Mouse (Mus musculus) cerebellum, adult 9-10 months (tissue): ENCODE measurements around the gene Cox10.

ENCODE experiments used
- DNase-seq: peaks from one replicate; pipeline ENCODE4 v3.0.0; 2022

Cox10 gene

DNA sequence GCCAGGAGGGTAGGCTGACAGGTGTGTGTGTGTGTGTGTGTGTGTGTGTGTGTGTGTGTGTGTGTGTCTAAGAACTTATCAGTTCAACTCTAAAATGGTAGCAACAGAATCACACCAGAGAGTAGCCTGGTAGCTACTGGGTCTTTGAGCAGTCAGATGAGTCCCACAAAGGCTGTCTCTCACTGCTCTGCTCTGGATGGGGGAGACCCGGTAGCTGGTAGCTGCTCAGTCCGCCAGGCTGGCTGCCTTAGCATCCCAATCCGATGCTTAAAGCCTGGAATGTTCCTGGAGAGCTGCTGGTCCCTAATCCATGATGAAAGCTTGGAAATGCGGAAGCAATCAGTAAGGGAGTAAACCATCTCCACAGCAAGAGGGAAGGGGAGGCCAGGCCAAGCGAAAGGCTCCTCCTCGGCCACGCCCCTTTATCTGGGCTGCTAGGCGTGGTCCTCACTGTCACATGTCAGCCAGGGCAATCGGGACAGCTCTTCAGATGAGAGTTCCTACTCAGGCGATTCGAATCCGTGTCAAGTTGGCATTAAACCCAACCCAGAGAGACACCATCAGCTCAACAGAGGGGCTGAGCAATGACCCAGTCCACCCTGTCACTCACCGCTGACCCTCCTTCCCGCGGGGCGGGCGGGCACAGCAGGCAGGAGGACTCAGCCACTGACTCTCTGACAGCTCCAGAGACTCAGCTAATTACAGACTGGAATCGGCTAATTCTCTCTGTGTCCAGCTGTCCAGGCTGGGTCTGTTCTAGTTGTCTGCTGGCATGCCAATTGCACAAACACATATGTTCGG lies 127.2 kb downstream of the Cox10 start:
- DNase-seq = no peak

DNA sequence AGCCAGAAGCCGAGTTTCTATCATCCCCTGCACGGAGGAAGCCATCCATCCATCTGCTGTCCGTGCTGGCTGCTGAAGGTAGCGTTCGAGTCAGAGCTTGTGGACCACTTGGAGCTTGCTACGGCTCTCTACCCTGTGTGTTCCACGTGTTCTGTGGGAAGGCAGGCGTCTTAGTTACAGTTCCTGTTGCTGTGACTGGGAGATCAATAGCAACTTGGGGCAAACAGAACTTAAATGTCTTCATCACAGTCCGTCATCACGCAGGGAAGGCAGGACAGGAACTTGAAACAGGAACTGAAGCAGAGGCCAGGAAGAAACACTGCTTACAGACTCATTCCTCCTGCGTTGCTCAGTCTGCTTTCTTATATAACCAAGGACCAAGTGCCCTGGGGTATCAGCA lies 130.9 kb downstream of the Cox10 start:
- no peak for DNase-seq

GRCm38 (mm10) chr11:63947024-63947423 lies 132.2 kb downstream of the Cox10 start:
- DNase-seq = no peak

GRCm38 (mm10) chr11:63943947-63944346 lies 135.3 kb downstream of the Cox10 start:
- DNase-seq = no peak

GRCm38 (mm10) chr11:63943268-63943890 lies 135.9 kb downstream of the Cox10 start:
- peak; percentile 34 for DNase-seq

GRCm38 (mm10) chr11:63942177-63942576 lies 137.1 kb downstream of the Cox10 start:
- DNase-seq = no peak

GRCm38 (mm10) chr11:63936641-63937040 lies 142.6 kb downstream of the Cox10 start:
- DNase-seq = no peak

DNA sequence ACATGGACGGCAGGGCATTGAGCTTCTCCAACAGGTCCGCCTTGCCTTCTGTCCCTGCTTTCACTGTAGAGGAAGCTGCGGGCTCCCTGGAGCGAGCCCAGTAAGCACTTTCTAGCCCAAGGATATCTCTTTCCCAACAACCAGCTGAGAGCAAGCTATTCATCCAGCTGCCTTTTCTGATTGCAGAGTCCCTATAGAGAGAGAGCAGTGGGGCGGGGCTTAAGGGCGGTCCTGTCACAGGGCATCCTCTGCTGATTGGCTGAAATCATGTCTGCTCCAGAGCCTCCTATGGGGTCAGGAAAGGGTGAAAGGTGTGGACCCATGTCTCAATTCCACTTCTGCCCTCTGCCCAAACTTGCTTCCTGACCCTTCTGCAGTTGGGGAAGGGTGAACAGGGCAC lies 152.4 kb downstream of the Cox10 start:
- DNase-seq = no peak

DNA sequence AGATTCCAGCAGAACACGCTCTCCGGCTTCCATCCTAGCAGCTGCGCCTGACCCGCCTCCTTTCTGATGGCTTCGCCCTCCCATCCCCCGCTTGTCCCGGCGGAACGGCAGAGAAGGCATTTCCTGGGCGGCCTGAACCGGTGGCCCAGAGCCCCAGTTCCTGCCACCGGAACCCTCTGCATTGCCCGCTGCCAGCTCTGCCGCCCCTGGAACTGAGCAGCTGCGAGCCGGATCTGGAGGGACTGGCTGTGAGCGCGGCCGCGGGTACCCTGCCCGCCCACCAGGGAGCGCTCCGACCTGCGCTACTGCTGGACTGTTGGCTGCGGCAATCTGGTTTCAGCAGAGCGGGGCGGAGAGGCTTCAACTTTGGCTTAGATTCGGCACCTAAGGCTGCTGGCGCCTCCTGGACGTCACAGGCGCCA lies 154.1 kb downstream of the Cox10 start:
- DNase-seq = peak; percentile 11

DNA sequence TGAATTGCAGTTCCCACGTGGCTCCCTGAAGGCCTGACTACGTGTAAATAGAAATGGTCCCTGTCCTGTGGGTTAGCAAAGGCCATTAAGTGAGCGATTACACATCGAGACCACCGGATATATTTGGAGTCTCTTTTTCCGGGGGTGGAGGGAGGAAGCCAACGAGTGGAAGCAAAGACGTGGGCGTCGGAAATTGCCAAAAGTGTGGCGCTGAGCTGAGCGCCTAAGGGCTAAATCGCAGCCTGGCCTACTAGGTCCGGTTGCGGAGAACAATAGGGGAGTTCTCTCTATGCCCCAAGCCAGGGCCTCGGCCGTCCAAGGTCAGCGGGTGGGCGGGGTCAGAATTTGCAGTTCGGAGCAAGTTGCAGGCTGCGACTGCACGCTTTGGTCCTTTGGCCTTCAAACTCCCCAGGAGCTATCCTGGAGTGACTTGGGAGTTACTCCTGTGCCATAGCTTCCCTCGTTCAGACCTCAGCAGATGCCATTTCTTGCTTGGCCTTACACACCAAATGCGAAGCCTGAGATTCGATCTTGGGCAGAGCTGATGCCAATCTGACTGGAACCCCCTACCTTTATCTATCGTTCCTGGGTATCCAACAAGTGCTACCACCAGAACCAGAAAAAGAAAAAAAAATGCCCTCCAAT lies 154.9 kb downstream of the Cox10 start:
- no peak for DNase-seq

GRCm38 (mm10) chr11:63923386-63923785 lies 155.9 kb downstream of the Cox10 start:
- DNase-seq = no peak

GRCm38 (mm10) chr11:63922091-63922621 lies 157.1 kb downstream of the Cox10 start, which contains the start of gene Hs3st3b1:
Gene Hs3st3b1 (minus strand): TSS chr11:63922290.
- DNase-seq = peak; percentile 25

DNA sequence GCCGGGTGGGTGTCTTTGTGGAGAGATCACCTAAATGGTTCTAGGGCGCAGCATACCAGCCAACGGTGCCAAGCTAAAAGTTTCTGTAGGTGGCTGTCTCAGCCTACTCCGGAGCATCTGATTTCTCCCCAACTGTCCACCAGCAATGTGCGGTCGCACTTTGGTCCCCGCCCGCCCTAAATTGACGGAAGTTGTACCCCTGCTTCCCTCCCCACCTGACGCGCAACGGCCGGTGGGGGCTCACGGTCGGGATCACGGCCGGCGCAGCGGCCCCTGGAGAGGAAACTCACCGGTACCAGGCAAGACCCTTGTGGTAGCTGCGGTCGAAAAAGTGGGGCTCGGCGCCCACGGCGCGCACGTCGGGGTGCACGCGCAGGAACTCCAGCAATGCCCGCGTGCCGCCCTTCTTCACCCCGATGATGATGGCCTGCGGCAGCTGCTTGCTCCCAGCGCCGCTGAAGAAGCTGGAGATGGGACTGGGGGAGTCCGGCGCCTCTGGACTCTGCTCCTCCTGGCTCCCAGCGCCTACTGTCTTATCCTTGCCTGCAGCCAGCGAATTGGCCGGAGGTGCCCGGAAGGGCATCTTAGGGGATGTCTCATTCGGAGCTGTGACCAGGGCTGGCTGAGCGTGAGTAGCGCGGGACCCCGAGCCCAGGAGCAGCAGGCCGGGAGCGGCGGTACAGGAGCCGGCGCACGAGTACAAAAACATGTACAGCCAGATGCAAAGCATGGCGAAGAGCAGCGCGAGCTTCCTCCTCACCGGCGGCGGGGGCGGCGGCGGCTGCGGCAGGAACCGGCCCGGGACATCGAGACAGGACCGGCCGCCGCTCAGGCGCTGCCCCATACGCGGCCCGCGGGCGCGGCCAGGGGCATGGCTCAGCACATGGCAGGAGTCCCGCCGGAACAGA lies 158.0 kb downstream of the Cox10 start:
- no peak for DNase-seq

DNA sequence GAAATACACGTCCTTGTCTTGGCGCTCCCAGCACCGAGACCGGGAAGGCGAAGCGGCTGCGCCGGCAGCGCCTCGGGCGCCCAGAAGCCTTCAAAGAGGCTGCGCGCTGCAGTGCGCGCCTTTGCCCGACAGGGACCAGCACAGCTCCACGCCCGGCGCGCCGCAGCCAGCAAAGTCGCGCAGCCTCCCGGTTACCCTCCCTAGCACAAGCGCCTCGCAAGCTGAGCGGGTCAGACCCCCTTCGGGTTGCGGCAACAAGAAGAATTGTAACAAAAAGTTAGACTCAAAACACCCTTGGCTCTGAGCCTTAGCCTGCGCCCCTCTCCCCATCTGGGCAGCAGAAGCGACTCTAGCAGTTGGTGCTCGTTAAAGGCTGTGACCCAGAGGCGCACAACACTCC lies 158.7 kb downstream of the Cox10 start:
- peak; percentile 16 for DNase-seq

DNA sequence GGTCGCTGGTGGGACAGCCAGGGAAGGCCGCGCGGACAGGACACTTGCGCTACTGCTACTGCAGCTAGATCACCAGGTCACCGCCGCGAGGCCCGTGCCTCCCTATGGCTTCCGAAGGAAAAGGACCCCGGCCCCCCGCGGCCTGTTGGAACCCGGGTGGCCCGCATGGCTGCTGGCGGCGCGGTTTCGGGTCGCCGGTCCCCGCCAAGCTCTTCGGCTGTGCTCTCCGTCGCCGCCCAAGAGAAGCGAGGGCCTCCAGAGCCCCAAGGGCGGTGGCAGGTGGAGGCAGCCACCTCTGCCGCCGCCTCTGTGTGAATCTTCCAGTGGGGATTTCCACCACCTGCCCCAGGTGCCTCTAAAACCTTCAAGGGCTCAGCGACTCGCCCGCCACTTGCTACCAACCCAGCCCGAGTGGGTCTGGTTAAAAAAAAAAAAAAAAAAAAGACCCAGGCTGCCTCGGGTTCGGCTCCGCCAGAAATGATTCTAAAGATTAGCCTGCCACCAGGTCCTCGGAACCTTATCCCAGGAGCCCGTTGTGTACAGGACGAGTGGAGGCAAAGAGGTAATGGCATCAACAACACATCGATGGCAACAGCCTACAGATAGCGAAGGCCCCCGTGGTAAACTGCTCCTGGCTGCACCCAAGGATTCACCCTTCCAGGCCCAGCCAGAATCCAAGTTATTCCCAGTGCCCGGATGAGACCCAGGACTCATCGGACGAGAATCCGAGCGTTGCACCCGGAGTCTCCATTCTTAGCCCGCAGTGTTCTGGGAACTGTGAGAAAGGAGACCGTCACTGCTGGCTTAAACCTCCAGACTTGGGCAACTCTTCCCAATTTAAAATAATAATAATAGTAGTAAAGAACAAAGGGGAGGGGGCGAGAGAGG lies 159.8 kb downstream of the Cox10 start:
- no peak for DNase-seq

- DNase-seq = no peak
Observed at GRCm38 (mm10) chr11:63918321-63919105, 160.8 kb downstream of the Cox10 start.

- DNase-seq = no peak
Observed at GRCm38 (mm10) chr11:63917561-63917960, 161.7 kb downstream of the Cox10 start.

GRCm38 (mm10) chr11:63914388-63914787 lies 164.9 kb downstream of the Cox10 start:
- DNase-seq = peak; percentile 10

- DNase-seq = no peak
Observed at GRCm38 (mm10) chr11:63913936-63914335, 165.3 kb downstream of the Cox10 start.
